Mouse (Mus musculus): ENCODE measurements around the gene Slfn14. TPM values are rescaled to one million over a fixed set of nuclear protein-coding genes. Genes with fewer than 3 reads are reported as not detected.

The Slfn14 gene
- polyA plus RNA-seq, 1 experiment, result 0.01 TPM

- peaks cover 15% of the 10 kb centered on the region for H3K79me2 ChIP-seq (ENCODE audit: control insufficient read depth, insufficient read depth)
- H3ac ChIP-seq (ENCODE audit: control insufficient read depth, insufficient read length), result peak within 1 kb of the TSS; percentile 34
- TF ChIP-seq POLR2A (IDR thresholded peaks at IDR 0.05; ENCODE audit: insufficient read length, low read depth) (peak; percentile 87), TCF3 (IDR thresholded peaks at IDR 0.05; ENCODE audit: insufficient read length, low read depth) (no peak), MYOG (IDR thresholded peaks at IDR 0.05; ENCODE audit: control insufficient read depth in 1 of 3, insufficient read depth in 1 of 3, insufficient read length in 2 of 3, low read depth in 2 of 3) (no peak), POLR2AphosphoS2 (IDR thresholded peaks at IDR 0.05; ENCODE audit: insufficient read length, low read depth) (peak; percentile 88)
- peaks cover 20% of the 10 kb centered on the region for H3K36me3 ChIP-seq (ENCODE audit: control insufficient read depth, insufficient read depth)
- peak within 1 kb of the TSS; percentile 72 for H3K4me3 ChIP-seq
- H3K27me3 ChIP-seq (ENCODE audit: control insufficient read depth, insufficient read depth, insufficient read length), result no peaks in the 10 kb centered on the region
- H3K4me2 ChIP-seq (ENCODE audit: low read depth), result peak within 1 kb of the TSS; percentile 92
Measured at GRCm38 (mm10) chr11:83298225-83299195, 12.0 kb upstream of the Slfn14 start, which contains the start of gene Ap2b1. Ap2b1 (plus strand) TSS chr11:83299024.

- Histone ChIP-seq H3K79me2 (ENCODE audit: control insufficient read depth, insufficient read depth) (peaks cover 15% of the 10 kb centered on the region), H3K4me3 (peak overlapping the region; percentile 72), H3K36me3 (ENCODE audit: control insufficient read depth, insufficient read depth) (peaks cover 22% of the 10 kb centered on the region), H3ac (ENCODE audit: control insufficient read depth, insufficient read length) (peak overlapping the region; percentile 34), H3K4me2 (ENCODE audit: low read depth) (peak overlapping the region; percentile 92), H3K27me3 (ENCODE audit: control insufficient read depth, insufficient read depth, insufficient read length) (no peaks in the 10 kb centered on the region)
- no peak for TF ChIP-seq POLR2A (IDR thresholded peaks at IDR 0.05; ENCODE audit: insufficient read length, low read depth)
- no peak for TF ChIP-seq USF1 (IDR thresholded peaks at IDR 0.05; ENCODE audit: low read depth)
- TF ChIP-seq MAX (IDR thresholded peaks at IDR 0.05; ENCODE audit: low read depth), result no peak
- TF ChIP-seq TCF3 (IDR thresholded peaks at IDR 0.05; ENCODE audit: insufficient read length, low read depth), result no peak
- TF ChIP-seq CEBPB (IDR thresholded peaks at IDR 0.05; ENCODE audit: insufficient read depth, poor library complexity, severe bottlenecking), result no peak
- TF ChIP-seq POLR2AphosphoS2 (IDR thresholded peaks at IDR 0.05; ENCODE audit: insufficient read length, low read depth), result no peak
- TF ChIP-seq E2F4 (IDR thresholded peaks at IDR 0.05; ENCODE audit: insufficient read depth), result no peak
- no peak for TF ChIP-seq TCF12 (IDR thresholded peaks at IDR 0.05; ENCODE audit: insufficient read depth, poor library complexity, severe bottlenecking)
- no peak for TF ChIP-seq MYOD1 (IDR thresholded peaks at IDR 0.05; ENCODE audit: control insufficient read depth in 1 of 3, insufficient read length in 2 of 3, low read depth in 2 of 3)
- no peak for TF ChIP-seq MYOG (IDR thresholded peaks at IDR 0.05; ENCODE audit: control insufficient read depth in 1 of 3, insufficient read depth in 1 of 3, insufficient read length in 2 of 3, low read depth in 2 of 3)
- no peak for TF ChIP-seq SRF (IDR thresholded peaks at IDR 0.05; ENCODE audit: control insufficient read depth, insufficient read length, low read depth)
- TF ChIP-seq REST (IDR thresholded peaks at IDR 0.05; ENCODE audit: insufficient read depth, insufficient read length), result no peak
Measured at GRCm38 (mm10) chr11:83297816-83298215, 11.3 kb upstream of the Slfn14 start.

- Histone ChIP-seq H3ac (ENCODE audit: control insufficient read depth, insufficient read length) (no peak overlapping the region), H3K4me2 (ENCODE audit: low read depth) (no peak overlapping the region), H3K36me3 (ENCODE audit: control insufficient read depth, insufficient read depth) (peaks cover 22% of the 10 kb centered on the region), H3K4me3 (no peak overlapping the region), H3K27me3 (ENCODE audit: control insufficient read depth, insufficient read depth, insufficient read length) (no peaks in the 10 kb centered on the region), H3K79me2 (ENCODE audit: control insufficient read depth, insufficient read depth) (peaks cover 27% of the 10 kb centered on the region)
- TF ChIP-seq MYOD1 (IDR thresholded peaks at IDR 0.05; ENCODE audit: control insufficient read depth in 1 of 3, insufficient read length in 2 of 3, low read depth in 2 of 3) (no peak), TCF3 (IDR thresholded peaks at IDR 0.05; ENCODE audit: insufficient read length, low read depth) (no peak), USF1 (IDR thresholded peaks at IDR 0.05; ENCODE audit: low read depth) (no peak), TCF12 (IDR thresholded peaks at IDR 0.05; ENCODE audit: insufficient read depth, poor library complexity, severe bottlenecking) (no peak), POLR2A (IDR thresholded peaks at IDR 0.05; ENCODE audit: insufficient read length, low read depth) (no peak), MYOG (IDR thresholded peaks at IDR 0.05; ENCODE audit: control insufficient read depth in 1 of 3, insufficient read depth in 1 of 3, insufficient read length in 2 of 3, low read depth in 2 of 3) (no peak), SRF (IDR thresholded peaks at IDR 0.05; ENCODE audit: control insufficient read depth, insufficient read length, low read depth) (no peak), REST (IDR thresholded peaks at IDR 0.05; ENCODE audit: insufficient read depth, insufficient read length) (no peak), POLR2AphosphoS2 (IDR thresholded peaks at IDR 0.05; ENCODE audit: insufficient read length, low read depth) (no peak), MAX (IDR thresholded peaks at IDR 0.05; ENCODE audit: low read depth) (no peak), CEBPB (IDR thresholded peaks at IDR 0.05; ENCODE audit: insufficient read depth, poor library complexity, severe bottlenecking) (no peak), E2F4 (IDR thresholded peaks at IDR 0.05; ENCODE audit: insufficient read depth) (no peak)
Measured at GRCm38 (mm10) chr11:83294133-83294532, 7.6 kb upstream of the Slfn14 start.

- H3K79me2 ChIP-seq (ENCODE audit: control insufficient read depth, insufficient read depth), result peaks cover 27% of the 10 kb centered on the region
- no peaks in the 10 kb centered on the region for H3K27me3 ChIP-seq (ENCODE audit: control insufficient read depth, insufficient read depth, insufficient read length)
- no peak overlapping the region for H3ac ChIP-seq (ENCODE audit: control insufficient read depth, insufficient read length)
- peak overlapping the region; percentile 82 for H3K4me3 ChIP-seq
- TF ChIP-seq POLR2AphosphoS2 (IDR thresholded peaks at IDR 0.05; ENCODE audit: insufficient read length, low read depth) (no peak), TCF12 (IDR thresholded peaks at IDR 0.05; ENCODE audit: insufficient read depth, poor library complexity, severe bottlenecking) (no peak), USF1 (IDR thresholded peaks at IDR 0.05; ENCODE audit: low read depth) (no peak), CEBPB (IDR thresholded peaks at IDR 0.05; ENCODE audit: insufficient read depth, poor library complexity, severe bottlenecking) (no peak), POLR2A (IDR thresholded peaks at IDR 0.05; ENCODE audit: insufficient read length, low read depth) (no peak), REST (IDR thresholded peaks at IDR 0.05; ENCODE audit: insufficient read depth, insufficient read length) (no peak), TCF3 (IDR thresholded peaks at IDR 0.05; ENCODE audit: insufficient read length, low read depth) (no peak), MAX (IDR thresholded peaks at IDR 0.05; ENCODE audit: low read depth) (no peak), E2F4 (IDR thresholded peaks at IDR 0.05; ENCODE audit: insufficient read depth) (no peak), MYOD1 (IDR thresholded peaks at IDR 0.05; ENCODE audit: control insufficient read depth in 1 of 3, insufficient read length in 2 of 3, low read depth in 2 of 3) (no peak), MYOG (IDR thresholded peaks at IDR 0.05; ENCODE audit: control insufficient read depth in 1 of 3, insufficient read depth in 1 of 3, insufficient read length in 2 of 3, low read depth in 2 of 3) (no peak), SRF (IDR thresholded peaks at IDR 0.05; ENCODE audit: control insufficient read depth, insufficient read length, low read depth) (no peak)
- H3K4me2 ChIP-seq (ENCODE audit: low read depth), result peak overlapping the region; percentile 87
- peaks cover 22% of the 10 kb centered on the region for H3K36me3 ChIP-seq (ENCODE audit: control insufficient read depth, insufficient read depth)
Measured at GRCm38 (mm10) chr11:83293182-83293581, 6.7 kb upstream of the Slfn14 start.

Data from myocyte (in vitro differentiated cells).